Comparison of ENCODE assay signal across 18 mouse cellular contexts in the genomic region with DNA sequence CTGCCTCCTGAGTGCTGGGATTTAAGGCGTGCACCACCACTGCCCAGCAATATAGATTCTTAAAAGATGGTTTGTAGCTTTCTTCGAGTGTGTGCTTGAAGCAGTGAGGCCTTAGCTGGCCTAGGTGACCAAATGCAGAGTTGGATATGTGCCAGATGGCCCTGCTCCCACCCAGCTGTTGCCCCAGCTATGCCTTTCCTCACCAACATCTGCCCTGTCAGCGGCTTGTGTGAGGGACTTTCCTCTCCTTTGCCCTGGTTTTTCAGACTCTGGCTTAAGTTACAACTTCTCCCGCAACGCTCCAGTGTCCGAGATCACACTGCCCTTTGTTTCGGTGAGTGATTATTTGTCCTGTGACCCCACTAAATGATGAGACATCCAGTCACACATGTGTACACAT. TPM values are rescaled to one million over a fixed set of nuclear protein-coding genes. Genes with fewer than 3 reads are reported as not detected.
DNase-seq lines count a peak whose midpoint lies in the region; ATAC-seq lines count a peak whose summit lies in the region.
"Had no signal": no experiment of that assay in that cellular context is flagged by ENCODE, and none has a peak within 500 bp of the region (broad histone marks: within the 10 kb centered on the region; RNA-seq: fewer than 3 reads in every experiment).

No protein-coding gene starts in this region.

- no peaks in the 10 kb centered on the region for H3K4me1 ChIP-seq in kidney, embryonic 15.5 days
- H3K4me1 ChIP-seq: midbrain, embryonic 15.5 days; neural tube, embryonic 13.5 days had no signal

- H3K4me2 ChIP-seq in kidney, embryonic 15.5 days: no peak overlapping the region
- H3K4me2 ChIP-seq: limb, embryonic 15.5 days; midbrain, embryonic 15.5 days; neural tube, embryonic 13.5 days had no signal

- H3K27ac ChIP-seq in kidney, embryonic 15.5 days: no peak overlapping the region
- H3K27ac ChIP-seq: left cerebral cortex, adult 2 months; limb, embryonic 15.5 days; midbrain, embryonic 15.5 days; neural tube, embryonic 13.5 days had no signal

- ATAC-seq in kidney, embryonic 15.5 days (replicated peaks; ENCODE audit: low FRiP score): no peak
- ATAC-seq: forebrain, embryonic 16.5 days; midbrain, embryonic 15.5 days had no signal

- H3K4me3 ChIP-seq in kidney, embryonic 15.5 days (replicated peaks): no peak overlapping the region
- H3K4me3 ChIP-seq: left cerebral cortex, adult 2 months; limb, embryonic 15.5 days; midbrain, embryonic 15.5 days; neural tube, embryonic 13.5 days had no signal

- peaks cover 97% of the 10 kb centered on the region for H3K36me3 ChIP-seq in kidney, embryonic 15.5 days
- H3K36me3 ChIP-seq: midbrain, embryonic 15.5 days had no signal

- DNase-seq in kidney, adult 11 months: peak; percentile 87
- peak; percentile 54 for DNase-seq in NIH3T3 (ENCODE audit: low read depth)
- DNase-seq in gastrocnemius, postnatal 14 days: peak; percentile 38
- peak; percentile 56 to 73 for DNase-seq in kidney, postnatal 4 days
- DNase-seq in cerebellum, postnatal 4 days (ENCODE audit: low spot score in 2 of 2): no peak
- no peak for DNase-seq in layer of hippocampus, adult 9-10 months (ENCODE audit: low spot score)
- DNase-seq in spleen, adult 12 weeks (ENCODE audit: low spot score): no peak

- intact Hi-C loops in gastrocnemius, postnatal 14 days (cut with DNase I; ENCODE audit: low total_unique reads): no loop called here

- WGBS in kidney, embryonic 15.5 days: 67% methylated on average over 7 of the region's 7 CpGs

- H3K9ac ChIP-seq in kidney, embryonic 15.5 days: no peak overlapping the region
- H3K9ac ChIP-seq: limb, embryonic 15.5 days; midbrain, embryonic 15.5 days; neural tube, embryonic 13.5 days had no signal

- no peaks in the 10 kb centered on the region for H3K27me3 ChIP-seq in kidney, embryonic 15.5 days
- H3K27me3 ChIP-seq: limb, embryonic 15.5 days; midbrain, embryonic 15.5 days; neural tube, embryonic 13.5 days had no signal

- no peaks in the 10 kb centered on the region for H3K9me3 ChIP-seq in kidney, embryonic 15.5 days (replicated peaks)
- H3K9me3 ChIP-seq: limb, embryonic 15.5 days; midbrain, embryonic 15.5 days; neural tube, embryonic 13.5 days had no signal

RNA-seq across cellular contexts. Expression of a gene that starts 33.3 kb away (rescaled TPM):
- polyA plus RNA-seq in kidney, embryonic 15.5 days (2015; fragmentation: Nextera tagmentation; extraction: Ambion mirVana): 45.2 and 48.1 TPM in 2 replicates
- 10 to 100 TPM; 32.9 to 43.5 TPM for total RNA-seq in gastrocnemius, postnatal 14 days (2021)

RNA-seq across cellular contexts. Expression of a gene that starts 48.9 kb away (rescaled TPM):
- not detected in 2 replicates for polyA plus RNA-seq in kidney, embryonic 15.5 days (2015; fragmentation: Nextera tagmentation; extraction: Ambion mirVana)
- not detected for total RNA-seq in gastrocnemius, postnatal 14 days (2021)
- total RNA-seq: common myeloid progenitor, adult 5-6 weeks; granulocyte monocyte progenitor cell, adult 5-6 weeks; heart, postnatal 14 days; left cerebral cortex, adult 2 months had no signal
- polyA plus RNA-seq: forebrain, embryonic 16.5 days; intestine, embryonic 14.5 days; lung, embryonic 16.5 days; midbrain, embryonic 15.5 days; neural tube, embryonic 13.5 days had no signal

RNA-seq across cellular contexts. Expression of a gene that starts 50.5 kb away (rescaled TPM):
- polyA plus RNA-seq in kidney, embryonic 15.5 days (2015; fragmentation: Nextera tagmentation; extraction: Ambion mirVana): 41.3 and 41.8 TPM in 2 replicates
- total RNA-seq in gastrocnemius, postnatal 14 days (2021): 1 to 10 TPM; 6.6 to 8.0 TPM

Comparison
In these comparisons a context has a peak if more than half of its experiments do, and no peak if none do; other contexts are left out.
1. DNase-seq: peak in kidney, adult 11 months (single experiment), NIH3T3 (single experiment), gastrocnemius, postnatal 14 days (single experiment) and kidney, postnatal 4 days (2 of 2); none in cerebellum, postnatal 4 days (0 of 2), layer of hippocampus, adult 9-10 months (single experiment) and spleen, adult 12 weeks (single experiment).